Mouse (Mus musculus): ENCODE data around the gene 9930022D16Rik.

Gene 9930022D16Rik

DNA sequence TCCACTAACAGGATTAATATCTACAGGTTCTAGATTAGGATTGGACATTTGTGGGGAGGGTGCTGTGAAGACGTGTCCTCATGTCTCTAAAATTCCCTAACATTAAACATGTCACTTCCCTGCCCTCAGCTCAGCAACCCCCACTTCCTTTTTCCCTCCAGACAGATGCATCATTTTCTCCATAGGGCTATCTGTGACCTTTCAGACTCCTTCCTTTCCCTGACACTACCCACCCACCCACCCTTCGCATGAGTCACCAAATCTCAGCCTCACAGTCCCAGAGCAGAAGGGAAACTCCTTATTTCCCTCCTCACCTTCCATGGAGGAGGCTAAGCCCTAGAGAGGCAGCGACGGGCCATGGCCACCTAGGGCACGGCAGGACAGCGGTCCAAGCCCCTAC is at the start of gene 9930022D16Rik:
9930022D16Rik (plus strand) TSS at position 301 of the 400 bp plus-strand sequence.
- DNase-seq: no peak

DNA sequence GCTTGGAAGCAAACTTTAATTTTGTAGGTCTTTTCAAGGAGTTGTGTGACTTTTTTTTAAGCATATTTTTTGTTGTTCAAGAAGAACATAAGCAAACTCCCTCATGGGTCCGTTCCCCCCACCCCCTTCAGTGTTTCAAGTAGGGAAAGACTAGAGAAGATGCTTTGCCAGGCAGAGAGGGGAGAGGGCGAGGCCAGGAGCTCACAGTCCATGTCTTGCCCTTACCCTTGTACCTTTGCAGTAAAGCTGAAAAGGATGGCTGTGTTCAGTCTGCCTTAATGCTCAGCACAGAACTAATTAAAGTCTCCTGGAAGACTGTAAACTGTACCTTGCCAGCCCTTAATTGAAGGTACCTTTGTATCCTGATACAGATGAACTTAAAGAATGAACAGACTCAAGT is 49.4 kb upstream of the 9930022D16Rik start:
- no peak for DNase-seq

DNA sequence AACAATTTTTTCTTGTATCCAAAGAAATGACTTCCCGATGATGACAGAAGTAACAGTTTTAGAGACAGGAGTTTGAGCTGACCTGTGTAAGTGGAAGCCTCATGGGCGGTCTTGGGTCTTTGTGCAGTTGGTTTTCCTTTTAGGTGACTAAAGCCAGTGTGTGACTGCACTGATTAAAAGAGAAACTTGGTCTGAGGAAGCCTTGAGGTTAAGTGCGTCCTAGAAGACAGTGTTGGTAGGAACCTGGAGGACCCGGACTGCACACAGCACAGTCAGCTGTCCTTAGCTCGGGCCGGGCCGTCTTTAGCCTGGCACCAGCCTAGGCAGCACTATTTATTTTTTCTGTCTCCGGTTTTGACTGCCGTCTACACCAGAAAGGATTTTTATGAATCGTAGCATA is 48.8 kb upstream of the 9930022D16Rik start:
- DNase-seq: no peak

GRCm38 (mm10) chr11:109365818-109366217 is 47.9 kb upstream of the 9930022D16Rik start:
- DNase-seq: no peak

GRCm38 (mm10) chr11:109366802-109367579 is 46.7 kb upstream of the 9930022D16Rik start:
- DNase-seq: peak; percentile 51

- DNase-seq: peak; percentile 82
Measured at GRCm38 (mm10) chr11:109369026-109369637, 44.6 kb upstream of the 9930022D16Rik start.

GRCm38 (mm10) chr11:109375412-109375811 is 38.3 kb upstream of the 9930022D16Rik start:
- DNase-seq: no peak

DNA sequence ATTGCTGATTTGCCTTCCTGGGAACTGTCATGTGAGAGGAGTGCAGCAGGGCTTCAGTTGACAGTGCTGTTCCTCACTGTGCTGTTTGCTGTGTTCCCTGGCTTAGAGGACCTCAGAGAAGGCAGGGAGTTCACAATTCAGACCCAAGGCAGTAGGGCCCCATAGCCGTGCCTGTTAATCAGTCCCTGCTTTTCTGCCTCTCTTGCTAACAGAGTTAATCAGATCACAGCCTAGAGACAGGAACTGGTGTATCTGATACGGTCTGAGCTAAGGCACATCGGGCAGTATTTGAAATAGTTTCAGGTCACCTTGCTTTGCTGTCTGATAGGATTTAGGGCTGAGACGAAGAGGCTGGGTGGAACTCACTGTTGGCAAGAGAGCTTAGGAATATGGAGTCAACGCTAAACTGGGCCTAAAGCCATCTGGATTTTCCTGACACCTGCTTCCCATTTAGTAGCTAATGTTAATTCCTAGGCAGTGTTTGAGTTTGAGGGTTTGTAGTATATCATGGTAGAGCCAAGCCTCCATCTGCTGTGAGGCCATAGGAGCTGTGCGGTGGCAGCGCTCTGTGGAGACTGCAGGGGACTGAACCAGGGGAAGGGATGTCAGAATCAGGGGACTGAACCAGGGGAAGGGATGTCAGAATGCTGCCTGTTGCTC is 37.1 kb upstream of the 9930022D16Rik start:
- DNase-seq: no peak

DNA sequence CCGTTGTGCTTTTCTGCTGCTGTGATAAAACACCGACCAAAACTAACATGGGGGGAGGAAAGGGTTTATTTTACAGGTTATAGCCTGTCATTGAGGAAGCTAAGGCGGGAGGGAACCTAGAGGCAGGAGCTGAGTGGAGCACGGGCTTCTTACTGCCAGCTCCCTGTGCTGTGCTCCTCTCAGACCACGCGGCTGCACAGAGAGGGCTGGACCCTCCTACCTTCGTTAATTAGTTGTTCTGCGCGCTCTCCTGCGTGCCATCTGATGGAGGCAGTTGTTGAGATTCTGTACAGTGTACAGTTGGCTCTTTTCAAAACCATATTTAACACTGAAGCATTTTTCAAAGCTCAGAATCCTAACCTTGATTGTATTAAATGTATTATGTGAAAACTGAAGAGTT is 36.2 kb upstream of the 9930022D16Rik start:
- no peak for DNase-seq

- DNase-seq: peak; percentile 72
Measured at GRCm38 (mm10) chr11:109378051-109378450, 35.7 kb upstream of the 9930022D16Rik start.

GRCm38 (mm10) chr11:109380662-109381061 is 33.1 kb upstream of the 9930022D16Rik start:
- DNase-seq: no peak

DNA sequence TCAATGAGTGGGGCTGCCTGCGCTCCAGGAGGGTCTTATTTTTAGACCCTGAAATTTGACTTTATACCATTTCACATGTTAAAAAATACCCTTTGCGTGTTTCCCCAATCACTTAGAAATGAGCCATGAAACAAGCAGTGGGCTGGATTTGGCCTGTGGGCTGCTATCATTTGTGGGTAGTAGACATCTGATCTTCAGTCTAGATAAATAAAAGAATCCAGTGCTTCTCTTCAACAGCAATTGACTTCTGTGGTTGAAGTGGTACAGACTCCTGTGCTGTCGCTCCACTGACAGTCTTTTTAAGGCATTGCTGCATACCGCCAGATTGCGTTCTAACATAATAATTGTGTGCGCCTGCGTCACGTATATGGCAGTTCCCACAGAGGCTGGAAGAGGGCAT is 28.4 kb upstream of the 9930022D16Rik start:
- DNase-seq: no peak

DNA sequence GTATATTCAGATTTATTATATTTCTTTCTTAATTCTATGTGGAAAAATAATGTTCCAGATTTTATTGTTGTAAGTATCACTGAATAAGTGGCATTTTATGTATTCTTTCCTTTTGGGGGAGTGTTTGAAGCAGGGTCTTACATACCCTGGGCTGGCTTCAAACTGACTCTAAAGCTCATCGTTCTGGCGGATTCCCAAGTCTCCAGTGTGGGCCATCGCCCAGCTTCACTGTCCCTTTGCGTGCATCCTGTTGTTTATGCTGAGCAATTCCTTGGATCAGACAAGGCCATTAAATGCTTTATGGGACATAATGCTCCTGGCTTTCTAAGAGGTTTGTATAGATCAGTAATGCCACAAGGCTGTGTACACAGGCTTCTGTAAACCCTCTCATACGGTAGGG is 24.7 kb upstream of the 9930022D16Rik start:
- peak; percentile 65 for DNase-seq

GRCm38 (mm10) chr11:109391200-109391599 is 22.5 kb upstream of the 9930022D16Rik start:
- DNase-seq: no peak

GRCm38 (mm10) chr11:109391760-109392159 is 22.0 kb upstream of the 9930022D16Rik start:
- no peak for DNase-seq

- no peak for DNase-seq
Measured at GRCm38 (mm10) chr11:109392601-109393000, 21.1 kb upstream of the 9930022D16Rik start.

DNA sequence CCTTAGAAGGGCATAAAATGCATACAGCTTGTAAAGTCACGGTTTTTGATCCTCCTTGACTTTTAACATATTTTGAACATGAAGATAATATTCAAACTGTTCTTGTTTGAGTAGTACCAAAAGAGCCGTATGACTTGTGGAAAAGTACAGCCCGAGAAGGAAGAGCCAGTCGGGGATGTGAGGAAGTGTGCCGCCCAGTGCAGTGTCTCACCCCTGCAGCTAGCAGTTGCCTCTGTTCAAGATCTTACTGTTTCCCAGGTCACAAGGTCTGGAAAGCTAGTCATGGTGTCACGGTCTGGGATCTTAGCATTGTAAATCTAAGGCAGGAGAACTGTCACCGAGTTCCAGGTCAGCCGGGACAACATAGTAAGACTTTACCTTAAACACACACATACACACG is 19.0 kb upstream of the 9930022D16Rik start:
- no peak for DNase-seq

- DNase-seq: no peak
Measured at GRCm38 (mm10) chr11:109395291-109395690, 18.4 kb upstream of the 9930022D16Rik start.

- no peak for DNase-seq
Measured at GRCm38 (mm10) chr11:109406431-109406830, 7.3 kb upstream of the 9930022D16Rik start.

DNA sequence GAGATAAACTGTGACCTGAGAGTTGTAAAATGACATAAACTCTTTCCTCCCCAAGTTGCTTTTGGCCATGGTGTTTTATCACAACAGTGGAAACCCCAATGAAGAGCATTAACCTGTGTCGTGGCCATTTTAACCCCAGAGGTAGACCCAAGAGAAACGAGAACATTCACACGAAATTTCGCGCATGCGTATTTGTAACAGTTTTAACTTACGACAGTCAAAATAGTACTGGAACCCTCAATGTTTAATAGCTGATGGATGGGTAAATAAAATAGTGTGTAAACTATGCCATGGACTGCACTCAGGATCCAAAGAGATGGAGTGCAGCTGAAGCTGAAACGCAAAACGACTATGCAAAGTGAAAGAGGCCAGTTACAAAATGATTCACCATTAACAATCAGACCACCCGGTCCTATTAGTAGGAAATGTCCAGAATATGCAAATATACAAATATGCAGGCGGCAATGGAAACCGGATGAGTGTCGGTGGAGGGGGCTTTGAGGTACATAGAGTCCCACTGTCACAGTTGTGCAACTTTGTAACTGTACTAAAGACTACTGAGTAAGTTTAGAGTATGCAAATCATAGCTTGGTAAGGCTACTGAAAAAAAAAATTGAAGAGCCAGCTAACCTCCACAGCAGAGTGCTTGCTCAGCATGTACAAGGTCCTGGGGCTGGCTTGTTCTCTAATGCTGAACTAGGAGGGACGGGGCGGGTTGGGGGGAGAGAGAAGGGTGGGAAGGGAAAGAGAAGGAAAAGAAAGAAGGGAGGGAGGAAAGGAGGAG is 3.3 kb upstream of the 9930022D16Rik start:
- DNase-seq: no peak

GRCm38 (mm10) chr11:109414802-109415201 is 1.1 kb downstream of the 9930022D16Rik start:
- no peak for DNase-seq

DNA sequence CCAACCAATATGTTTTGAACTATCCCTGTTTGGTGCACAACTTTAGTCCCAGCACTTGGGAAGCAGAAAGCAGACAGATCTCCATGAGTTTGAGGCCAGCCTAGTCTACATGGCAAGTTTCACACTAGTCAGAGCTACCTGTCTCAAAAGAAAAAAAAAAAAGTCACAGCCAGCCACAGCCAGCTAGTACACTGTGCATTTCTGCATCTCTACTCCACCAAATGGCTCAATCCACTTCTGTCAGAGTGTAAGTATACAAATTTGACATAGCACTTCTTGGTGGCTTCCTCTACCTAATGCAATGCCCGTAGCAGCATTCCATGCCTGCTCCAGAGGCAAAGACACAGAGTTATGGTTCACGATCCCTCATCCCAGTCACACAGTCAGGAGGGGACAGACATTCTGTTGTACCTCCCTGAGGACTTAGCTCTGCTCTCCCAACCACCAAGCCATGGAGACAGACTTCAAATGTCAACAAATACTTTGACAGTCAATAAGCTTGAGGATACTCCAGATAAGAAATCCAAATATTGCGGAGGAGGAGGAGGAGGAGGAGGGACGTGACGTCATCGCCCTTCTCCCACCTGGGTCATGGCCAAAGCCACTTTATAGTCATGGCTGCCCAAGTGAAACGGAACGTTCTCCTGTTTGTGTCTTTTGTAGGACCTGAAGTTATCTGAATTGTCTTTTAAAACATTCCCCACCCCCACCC is 3.1 kb downstream of the 9930022D16Rik start:
- DNase-seq: peak; percentile 89
